Mouse (Mus musculus): ENCODE data around the gene Rpf2. TPM values are rescaled to one million over a fixed set of nuclear protein-coding genes. Genes with fewer than 3 reads are reported as not detected.

Rpf2 gene
- polyA plus RNA-seq, 2 experiments = 16.8 to 39.2 TPM

DNA sequence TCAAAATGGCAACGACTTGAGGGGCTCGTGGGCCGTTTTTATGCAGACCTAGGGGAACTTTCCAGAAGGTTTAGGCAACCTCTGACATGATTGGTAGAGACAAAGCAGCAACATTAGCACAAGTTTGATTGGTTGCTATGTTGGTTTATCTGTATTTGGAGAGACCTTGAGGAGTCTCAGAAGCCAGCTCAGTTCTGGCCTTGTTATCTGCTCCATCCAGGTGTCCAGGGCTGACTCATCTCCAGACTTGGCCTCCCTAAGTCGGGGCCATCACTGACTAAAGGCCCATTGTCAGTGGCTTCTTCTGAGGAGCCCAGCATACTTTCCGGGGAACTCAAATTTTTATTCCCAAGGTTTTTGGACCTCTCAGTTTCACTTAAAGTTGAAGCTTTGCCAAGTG is 27.1 kb upstream of the Rpf2 start:
- ATAC-seq (ENCODE audit: insufficient read depth) (peak; percentile 99), DNase-seq (ENCODE audit: low read depth in 3 of 3, low spot score in 3 of 3) (peak; percentile 91 to 92 (median 91))
- Histone ChIP-seq H3K4me1 (replicated peaks; ENCODE audit: control insufficient read depth in 2 of 2, insufficient read depth in 2 of 2, low read length in 1 of 2) (peaks cover 33 to 38% of the 10 kb centered on the region in 2 experiments), H3K4me2 (ENCODE audit: low read depth) (peak overlapping the region; percentile 71), H3K9me3 (ENCODE audit: control insufficient read depth, low read length) (no peaks in the 10 kb centered on the region), H3K27me3 (ENCODE audit: control insufficient read depth, insufficient read depth, low read length) (no peaks in the 10 kb centered on the region), H3K36me3 (replicated peaks; ENCODE audit: control insufficient read depth, insufficient read depth, low read depth) (no peaks in the 10 kb centered on the region), H3K4me3 (ENCODE audit: insufficient read depth in 1 of 2, low read depth in 2 of 2, low read length in 2 of 2) (peak overlapping the region in 1 of 2 experiments; percentile 12; a peak in 1 of 4 replicates), H3K9ac (replicated peaks) (peak overlapping the region; percentile 58), H3K27ac (peak overlapping the region; percentile 92)
- TF ChIP-seq EP300 (IDR thresholded peaks at IDR 0.05; ENCODE audit: low read depth) = peak; percentile 92
- no peak for TF ChIP-seq CTCF (IDR thresholded peaks at IDR 0.05; ENCODE audit: low read depth)
- 25% methylated on average over 5 of the region's 5 CpGs for WGBS (ENCODE audit: insufficient replicate concordance)

GRCm38 (mm10) chr10:40271216-40271615 is 24.4 kb upstream of the Rpf2 start:
- 73% methylated on average over 3 of the region's 3 CpGs for WGBS (ENCODE audit: insufficient replicate concordance)
- H3K4me1 ChIP-seq (replicated peaks; ENCODE audit: control insufficient read depth in 2 of 2, insufficient read depth in 2 of 2, low read length in 1 of 2) = peaks cover 32 to 34% of the 10 kb centered on the region in 2 experiments
- DNase-seq (ENCODE audit: low read depth in 3 of 3, low spot score in 3 of 3) = no peak
- H3K27me3 ChIP-seq (ENCODE audit: control insufficient read depth, insufficient read depth, low read length) = no peaks in the 10 kb centered on the region
- TF ChIP-seq EP300 (IDR thresholded peaks at IDR 0.05; ENCODE audit: low read depth) (no peak), CTCF (IDR thresholded peaks at IDR 0.05; ENCODE audit: low read depth) (no peak)
- no peak overlapping the region for H3K4me2 ChIP-seq (ENCODE audit: low read depth)
- no peaks in the 10 kb centered on the region for H3K36me3 ChIP-seq (replicated peaks; ENCODE audit: control insufficient read depth, insufficient read depth, low read depth)
- no peaks in the 10 kb centered on the region for H3K9me3 ChIP-seq (ENCODE audit: control insufficient read depth, low read length)
- no peak overlapping the region for H3K27ac ChIP-seq
- no peak for ATAC-seq (ENCODE audit: insufficient read depth)
- H3K4me3 ChIP-seq (ENCODE audit: insufficient read depth in 1 of 2, low read depth in 2 of 2, low read length in 2 of 2) = no peak overlapping the region
- H3K9ac ChIP-seq (replicated peaks) = no peak overlapping the region

DNA sequence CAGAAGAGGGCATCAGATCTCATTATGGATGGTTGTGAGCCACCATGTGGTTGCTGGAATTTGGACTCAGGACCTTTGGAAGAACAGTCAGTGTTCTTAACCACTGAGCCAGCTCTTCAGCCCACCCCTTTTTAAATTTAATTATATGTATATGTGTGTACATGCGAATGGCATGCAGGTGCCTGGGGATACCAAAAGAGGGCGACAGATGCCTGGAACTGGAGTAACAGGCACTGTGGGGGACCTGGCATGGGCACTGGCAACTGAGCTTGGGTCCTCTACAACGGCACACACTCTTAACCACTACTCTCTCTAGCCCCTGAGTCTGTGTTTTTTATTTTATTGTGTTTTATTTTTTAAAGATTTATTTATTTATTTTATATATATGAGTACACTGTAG is 18.1 kb upstream of the Rpf2 start:
- 76% methylated on average over 3 of the region's 3 CpGs for WGBS (ENCODE audit: insufficient replicate concordance)
- H3K9me3 ChIP-seq (ENCODE audit: control insufficient read depth, low read length) = no peaks in the 10 kb centered on the region
- no peak overlapping the region for H3K4me3 ChIP-seq (ENCODE audit: insufficient read depth in 1 of 2, low read depth in 2 of 2, low read length in 2 of 2)
- DNase-seq (ENCODE audit: low read depth in 3 of 3, low spot score in 3 of 3) (no peak), ATAC-seq (ENCODE audit: insufficient read depth) (no peak)
- H3K27ac ChIP-seq = no peak overlapping the region
- no peaks in the 10 kb centered on the region for H3K27me3 ChIP-seq (ENCODE audit: control insufficient read depth, insufficient read depth, low read length)
- TF ChIP-seq CTCF (IDR thresholded peaks at IDR 0.05; ENCODE audit: low read depth) = peak; percentile 59
- no peak for TF ChIP-seq EP300 (IDR thresholded peaks at IDR 0.05; ENCODE audit: low read depth)
- no peaks in the 10 kb centered on the region for H3K36me3 ChIP-seq (replicated peaks; ENCODE audit: control insufficient read depth, insufficient read depth, low read depth)
- H3K4me1 ChIP-seq (replicated peaks; ENCODE audit: control insufficient read depth in 2 of 2, insufficient read depth in 2 of 2, low read length in 1 of 2) = peaks cover under 1 to 6% of the 10 kb centered on the region in 2 experiments; a peak in 3 of 4 replicates
- no peak overlapping the region for H3K9ac ChIP-seq (replicated peaks)
- no peak overlapping the region for H3K4me2 ChIP-seq (ENCODE audit: low read depth)

- H3K27ac ChIP-seq = no peak overlapping the region
- H3K4me1 ChIP-seq (replicated peaks; ENCODE audit: control insufficient read depth in 2 of 2, insufficient read depth in 2 of 2, low read length in 1 of 2) = peaks cover 8 to 12% of the 10 kb centered on the region in 2 experiments
- TF ChIP-seq CTCF (IDR thresholded peaks at IDR 0.05; ENCODE audit: low read depth) (no peak), EP300 (IDR thresholded peaks at IDR 0.05; ENCODE audit: low read depth) (no peak)
- H3K9ac ChIP-seq (replicated peaks) = no peak overlapping the region
- DNase-seq (ENCODE audit: low read depth in 3 of 3, low spot score in 3 of 3) (no peak), ATAC-seq (ENCODE audit: insufficient read depth) (no peak)
- no peaks in the 10 kb centered on the region for H3K27me3 ChIP-seq (ENCODE audit: control insufficient read depth, insufficient read depth, low read length)
- WGBS (ENCODE audit: insufficient replicate concordance) = 68% methylated on average over 4 of the region's 4 CpGs
- no peak overlapping the region for H3K4me2 ChIP-seq (ENCODE audit: low read depth)
- H3K4me3 ChIP-seq (ENCODE audit: insufficient read depth in 1 of 2, low read depth in 2 of 2, low read length in 2 of 2) = no peak overlapping the region
- H3K36me3 ChIP-seq (replicated peaks; ENCODE audit: control insufficient read depth, insufficient read depth, low read depth) = no peaks in the 10 kb centered on the region
- no peaks in the 10 kb centered on the region for H3K9me3 ChIP-seq (ENCODE audit: control insufficient read depth, low read length)
These were observed 16.9 kb upstream of the Rpf2 start for GRCm38 (mm10) chr10:40263691-40264090.

GRCm38 (mm10) chr10:40262200-40262599 is 15.4 kb upstream of the Rpf2 start:
- Histone ChIP-seq H3K9me3 (ENCODE audit: control insufficient read depth, low read length) (no peaks in the 10 kb centered on the region), H3K4me3 (ENCODE audit: insufficient read depth in 1 of 2, low read depth in 2 of 2, low read length in 2 of 2) (no peak overlapping the region), H3K9ac (replicated peaks) (no peak overlapping the region), H3K27me3 (ENCODE audit: control insufficient read depth, insufficient read depth, low read length) (no peaks in the 10 kb centered on the region), H3K4me1 (replicated peaks; ENCODE audit: control insufficient read depth in 2 of 2, insufficient read depth in 2 of 2, low read length in 1 of 2) (peaks cover 12 to 16% of the 10 kb centered on the region in 2 experiments), H3K36me3 (replicated peaks; ENCODE audit: control insufficient read depth, insufficient read depth, low read depth) (no peaks in the 10 kb centered on the region), H3K27ac (no peak overlapping the region), H3K4me2 (ENCODE audit: low read depth) (no peak overlapping the region)
- no peak for TF ChIP-seq EP300 (IDR thresholded peaks at IDR 0.05; ENCODE audit: low read depth)
- TF ChIP-seq CTCF (IDR thresholded peaks at IDR 0.05; ENCODE audit: low read depth) = no peak
- ATAC-seq (ENCODE audit: insufficient read depth) (no peak), DNase-seq (ENCODE audit: low read depth in 3 of 3, low spot score in 3 of 3) (no peak)
- whole genome bisulfite sequencing (ENCODE audit: insufficient replicate concordance) = 82% methylated on average over 6 of the region's 6 CpGs

Measured in liver, embryonic 14.5 days (tissue).